Mouse (Mus musculus) large intestine, adult 2 months (tissue): ENCODE measurements around the gene Slc16a12. TPM values are rescaled to one million over a fixed set of nuclear protein-coding genes. Genes with fewer than 3 reads are reported as not detected.
A peak's percentile ranks its signal among the peaks of the same experiment; 100 is the strongest.
"Not testable (repeated sequence)": the region's sequence is repeated elsewhere in the genome, so short reads cannot be mapped to it uniquely, and the experiment has no call there.

Experiments
- DNase-seq: peaks from one replicate; pipeline ENCODE4 v3.0.0-alpha.2; 2012; ENCODE audit warnings: low read depth, low spot score
- WGBS: fragments of 180-500 bp; shearing (Covaris S2); methylation state at CpG from one replicate; pipeline ENCODE4 v1.1.7; 2018; 5-methylcytosine and 5-hydroxymethylcytosine counted together
- polyA plus RNA-seq: library from polyadenylated mRNA; depleted of rRNA; stranded (reverse); fragments of >200 nt; gene quantifications from 2 replicates; pipeline ENCODE4 v1.2.3, GENCODE M21; 2012

The Slc16a12 gene
- polyA plus RNA-seq, 1 experiment, result 0.68 TPM

GRCm38 (mm10) chr19:34691402-34691801 is 55.7 kb downstream of the Slc16a12 start:
- no peak for DNase-seq
- 30% methylated on average over 6 of the region's 6 CpGs for WGBS

DNA sequence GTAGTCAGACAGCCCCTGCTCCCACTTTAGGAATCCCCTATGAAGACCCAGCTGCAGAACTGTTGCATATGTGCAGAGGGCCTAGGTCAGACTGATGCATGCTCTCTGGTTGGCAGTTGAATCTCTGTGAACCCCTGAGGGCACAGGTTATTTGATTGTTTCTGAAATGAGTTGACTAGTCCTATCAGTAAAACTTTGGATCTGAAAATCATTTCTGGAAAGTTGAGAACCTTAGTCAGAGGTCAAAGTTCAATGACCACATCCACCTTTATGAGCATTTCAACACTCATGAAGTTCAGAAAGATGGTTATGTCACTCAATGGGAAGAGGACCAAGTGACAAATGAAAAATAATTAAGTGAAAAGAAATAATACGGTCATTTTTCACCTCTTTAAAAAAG is 61.6 kb downstream of the Slc16a12 start:
- DNase-seq, result no peak
- WGBS, result 83% methylated on average over 1 of the region's 1 CpGs

- DNase-seq, result no peak
- 65% methylated on average over 1 of the region's 1 CpGs for WGBS
Observed at GRCm38 (mm10) chr19:34684857-34685256, 62.2 kb downstream of the Slc16a12 start.

DNA sequence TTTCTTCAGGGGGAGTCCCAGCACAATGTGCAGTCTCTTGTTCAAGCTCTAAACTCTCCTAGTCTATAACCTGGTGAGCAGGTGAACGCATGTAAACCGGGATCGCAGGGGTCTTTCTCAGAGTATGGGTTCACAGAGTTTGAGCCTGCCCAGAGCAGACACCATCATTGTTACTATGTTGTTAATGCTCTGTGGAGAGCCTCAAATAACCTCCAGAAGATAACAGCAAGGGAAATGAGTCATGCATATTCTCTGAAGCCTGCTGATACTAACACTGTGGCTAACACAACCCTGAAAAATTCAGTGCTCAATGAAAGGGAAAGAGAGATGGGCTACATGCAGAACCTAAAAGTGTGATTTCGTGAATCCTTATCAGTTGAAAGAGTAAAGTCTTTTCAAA is 68.7 kb downstream of the Slc16a12 start:
- no peak for DNase-seq
- 88% methylated on average over 4 of the region's 4 CpGs for WGBS

GRCm38 (mm10) chr19:34673476-34673875 is 73.6 kb downstream of the Slc16a12 start:
- 31% methylated on average over 7 of the region's 7 CpGs for WGBS
- no peak for DNase-seq

GRCm38 (mm10) chr19:34666127-34666526 is 81.0 kb downstream of the Slc16a12 start:
- DNase-seq, result peak; percentile 45
- under 1% methylated on average over 5 of the region's 5 CpGs for WGBS

GRCm38 (mm10) chr19:34662740-34663139 is 84.3 kb downstream of the Slc16a12 start:
- no peak for DNase-seq
- 30% methylated on average over 5 of the region's 5 CpGs for WGBS

DNA sequence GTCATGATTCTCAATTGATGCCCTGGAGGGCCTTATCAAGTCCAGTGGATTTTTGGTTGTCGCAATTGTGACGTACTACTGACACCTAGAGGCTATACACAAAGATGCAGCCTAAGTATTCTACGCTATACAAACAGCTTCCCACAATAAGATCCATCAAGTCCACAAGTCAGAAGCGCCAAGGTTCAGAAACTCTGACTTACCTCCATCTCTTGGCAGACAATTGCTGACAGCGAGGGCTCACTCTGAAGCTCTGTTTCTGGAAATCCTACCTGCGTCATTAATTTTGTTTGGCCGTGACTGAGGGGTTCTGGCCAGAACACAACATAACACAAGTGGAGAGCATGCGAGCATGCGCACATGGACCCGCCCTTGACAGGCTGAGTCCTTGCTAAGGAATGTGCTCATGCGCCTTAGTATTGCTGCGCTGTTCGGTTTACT is 85.0 kb downstream of the Slc16a12 start:
- peak; percentile 62 for DNase-seq
- WGBS, result 3% methylated on average over 13 of the region's 13 CpGs

- whole genome bisulfite sequencing, result 55% methylated on average over 2 of the region's 2 CpGs
- no peak for DNase-seq
Observed at GRCm38 (mm10) chr19:34656511-34657298, 90.4 kb downstream of the Slc16a12 start.

DNA sequence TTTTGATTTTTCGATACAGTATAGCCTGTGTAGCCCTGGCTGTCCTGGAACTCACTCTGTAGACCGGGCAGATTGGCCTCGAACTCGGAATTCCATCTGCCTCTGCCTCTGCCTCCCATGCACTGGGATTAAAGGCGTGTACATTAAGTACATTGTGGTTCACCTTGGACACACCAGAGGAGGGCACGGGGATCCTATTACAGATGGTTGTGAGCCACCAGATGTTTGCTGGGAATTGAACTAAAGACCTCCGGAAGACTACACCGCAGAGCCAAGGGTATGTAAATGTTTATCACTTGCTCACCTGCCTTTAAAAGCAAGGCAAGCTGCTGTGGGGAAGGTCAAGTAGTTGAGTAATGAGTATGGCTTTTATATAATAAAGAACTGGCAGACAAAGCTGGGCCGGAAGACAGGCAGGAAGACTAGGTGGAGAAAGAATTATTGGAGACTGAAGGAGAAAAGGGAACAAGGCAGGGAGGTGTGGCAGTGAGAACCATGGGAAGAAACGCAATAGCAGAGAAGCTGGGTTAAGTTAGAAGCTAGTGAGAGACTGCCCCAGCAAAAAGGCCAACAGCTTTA is 91.8 kb downstream of the Slc16a12 start:
- DNase-seq, result no peak

GRCm38 (mm10) chr19:34650997-34651396 is 96.1 kb downstream of the Slc16a12 start:
- 86% methylated on average over 6 of the region's 6 CpGs for WGBS
- DNase-seq, result no peak

More for the DNA sequence above, 91.8 kb downstream of the Slc16a12 start:
- 66% methylated on average over 10 of the region's 10 CpGs for WGBS

DNA sequence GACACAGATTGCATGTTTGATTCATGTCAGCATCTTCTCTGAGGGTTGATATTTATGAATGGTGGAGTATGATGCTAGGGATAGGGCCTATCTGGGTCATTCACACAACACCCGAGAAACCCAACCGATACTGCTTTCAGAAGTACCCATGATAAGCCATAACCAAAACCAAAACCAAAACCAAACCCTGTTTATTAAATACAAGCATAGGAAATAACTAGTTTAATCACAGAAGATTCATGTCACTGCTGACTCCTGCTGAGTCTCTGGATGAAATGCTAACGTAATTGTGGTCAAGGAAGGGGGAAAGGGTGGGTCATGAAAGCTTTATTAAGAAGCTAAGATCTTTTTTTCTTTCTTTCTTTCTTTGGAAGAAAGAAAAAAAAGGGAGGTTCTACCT is 96.8 kb downstream of the Slc16a12 start:
- WGBS, result 74% methylated on average over 3 of the region's 3 CpGs
- DNase-seq, result no peak

DNA sequence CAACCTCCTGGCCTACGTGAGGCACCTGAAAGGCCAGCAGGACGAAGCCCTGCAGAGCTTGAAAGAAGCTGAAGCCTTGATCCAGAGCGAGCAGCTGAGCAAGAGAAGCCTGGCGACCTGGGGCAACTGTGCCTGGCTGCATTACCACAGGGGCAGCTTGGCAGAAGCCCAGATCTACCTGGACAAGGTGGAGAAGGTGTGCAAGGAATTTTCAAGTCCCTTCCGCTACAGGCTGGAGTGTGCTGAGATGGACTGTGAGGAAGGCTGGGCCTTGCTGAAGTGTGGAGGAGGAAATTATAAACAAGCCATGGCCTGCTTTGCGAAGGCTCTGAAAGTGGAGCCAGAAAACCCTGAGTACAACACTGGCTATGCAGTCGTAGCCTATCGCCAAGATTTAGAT is 99.5 kb downstream of the Slc16a12 start:
- DNase-seq, result not testable (repeated sequence)
- WGBS, result 83% methylated on average over 8 of the region's 8 CpGs

- WGBS, result 48% methylated on average over 5 of the region's 5 CpGs
- DNase-seq, result no peak
Observed at GRCm38 (mm10) chr19:34642616-34643015, 104.5 kb downstream of the Slc16a12 start.

DNA sequence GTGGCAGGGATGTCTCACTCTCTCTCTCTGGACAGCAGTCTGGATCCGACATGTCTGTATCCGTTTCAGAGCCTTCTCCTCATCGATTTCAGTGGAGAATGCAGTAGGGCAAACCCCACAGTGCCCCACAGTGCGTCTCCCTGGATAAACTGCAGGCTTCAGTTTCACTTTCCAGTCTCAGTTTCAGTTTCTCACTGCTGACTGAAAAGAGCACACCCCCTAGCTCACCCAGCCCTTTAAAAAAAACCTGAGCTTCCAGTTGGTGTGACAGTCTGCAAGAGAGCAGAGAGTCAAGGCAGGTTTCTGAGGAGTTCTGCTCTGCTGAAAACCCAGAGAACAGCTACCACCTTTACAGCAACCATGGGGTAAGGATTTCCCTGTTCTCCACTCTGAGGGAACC is 106.5 kb downstream of the Slc16a12 start, which contains the start of the genes Ifit1bl2 and Ifit1:
Gene Ifit1bl2 (minus strand): TSS at position 121 of the 400 bp plus-strand sequence.
Gene Ifit1 (plus strand): TSS at position 249 of the 400 bp plus-strand sequence.
- DNase-seq, result peak; percentile 61

DNA sequence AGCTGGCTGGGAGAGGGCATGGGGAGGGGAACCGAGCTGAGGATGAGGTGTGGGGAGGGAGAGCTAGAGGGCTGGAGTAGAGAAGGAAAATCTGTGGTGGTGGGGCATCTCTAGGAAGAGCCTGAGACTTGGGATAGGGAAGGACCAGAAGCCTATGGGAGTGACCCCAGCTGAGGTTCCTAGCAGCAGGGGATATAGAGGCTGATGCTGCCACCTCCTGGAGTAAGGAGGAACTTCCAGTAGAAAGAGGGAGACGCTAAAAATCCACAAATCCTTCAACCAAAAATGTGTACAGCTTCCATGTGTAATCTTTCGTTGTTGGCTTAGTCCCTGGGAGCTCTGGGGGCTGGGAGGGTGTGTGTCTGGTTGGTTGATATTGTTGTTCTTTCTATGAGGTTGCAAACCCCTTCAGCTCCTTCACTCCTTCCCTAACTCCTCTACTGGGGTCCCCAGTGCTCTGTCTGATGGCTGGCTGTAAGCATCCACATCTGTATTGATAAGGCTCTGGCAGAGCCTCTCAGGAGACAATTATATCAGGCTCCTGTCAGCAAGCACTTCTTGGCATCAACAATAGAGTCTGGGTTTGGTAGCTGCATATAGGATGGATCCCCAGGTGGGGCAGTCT is 110.0 kb downstream of the Slc16a12 start:
- no peak for DNase-seq
- 12% methylated on average over 3 of the region's 3 CpGs for WGBS

More for the DNA sequence above, 106.5 kb downstream of the Slc16a12 start, which contains the start of the genes Ifit1bl2 and Ifit1:
- WGBS, result 9% methylated on average over 4 of the region's 4 CpGs

GRCm38 (mm10) chr19:34633484-34633883 is 113.6 kb downstream of the Slc16a12 start:
- 59% methylated on average over 2 of the region's 2 CpGs for WGBS
- DNase-seq, result no peak

DNA sequence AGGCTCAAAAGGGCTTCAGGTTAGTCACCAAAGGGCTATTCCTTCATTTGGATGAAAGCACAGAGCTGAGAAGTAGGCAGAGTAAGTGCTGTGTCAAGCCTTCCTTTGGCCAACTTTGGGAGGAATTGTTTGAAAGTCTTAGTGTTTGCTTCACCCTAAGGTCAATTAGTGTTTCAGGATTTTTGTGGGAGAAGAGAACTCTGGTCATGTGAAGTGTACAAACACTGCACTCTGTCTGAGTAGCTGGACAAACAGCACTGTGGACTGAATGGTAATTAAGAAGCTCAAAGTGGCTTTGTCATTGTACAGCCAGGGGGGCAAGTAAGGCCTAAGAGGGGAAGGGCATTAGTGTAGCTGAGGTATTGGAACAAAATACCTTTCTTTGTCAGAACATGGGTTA is 115.6 kb downstream of the Slc16a12 start:
- DNase-seq, result no peak

GRCm38 (mm10) chr19:34627496-34627895 is 119.6 kb downstream of the Slc16a12 start:
- WGBS, result 18% methylated on average over 2 of the region's 2 CpGs
- DNase-seq, result no peak

- WGBS, result 83% methylated on average over 4 of the region's 4 CpGs
- no peak for DNase-seq
Observed at GRCm38 (mm10) chr19:34624663-34625062, 122.4 kb downstream of the Slc16a12 start.
